Mouse (Mus musculus) liver, embryonic 14.5 days (tissue): Measurements from ENCODE around the gene Atp11a. TPM values are rescaled to one million over a fixed set of nuclear protein-coding genes. Genes with fewer than 3 reads are reported as not detected.

Source experiments
- ATAC-seq: fragments of 200-750 bp; cut with Nextera tagmentation; 2 replicates; pipeline ENCODE4 v1.8.0; 2017; ENCODE audit warnings: moderate number of reproducible peaks, mild to moderate bottlenecking, moderate library complexity; ENCODE audit not compliant: insufficient read depth
- DNase-seq, 3 experiments: peaks; one replicate each; pipeline ENCODE4 v3.0.0-alpha.2; 2012 to 2013; ENCODE audit warnings: low read depth in 3 of 3, low spot score in 3 of 3
- H3K27ac ChIP-seq: fragments of 300-500 bp; sonication (generic); 2 replicates; pipeline ENCODE4 v1.5.1; 2014; ENCODE audit warnings: moderate library complexity, mild to moderate bottlenecking, control low read depth, inconsistent platforms
- H3K27me3 ChIP-seq: fragments of 300-500 bp; sonication (generic); 2 replicates; pipeline ENCODE4 v1.6.1; 2014; ENCODE audit warnings: mild to moderate bottlenecking, low read length, moderate library complexity; ENCODE audit not compliant: control insufficient read depth, insufficient read depth
- H3K36me3 ChIP-seq: fragments of 300-500 bp; sonication (generic); replicated peaks from 2 replicates; pipeline ENCODE4 v1.6.1; 2014; ENCODE audit warnings: low read depth; ENCODE audit not compliant: control insufficient read depth, insufficient read depth
- H3K4me1 ChIP-seq, 2 experiments: fragments of 200-500 bp in 1 of 2; fragments of 300-500 bp in 1 of 2; sonication (generic) in 1 of 2; replicated peaks; 2 replicates each; pipeline ENCODE4 v1.6.1; 2012 to 2014; ENCODE audit warnings: antibody characterized with exemption in 1 of 2, inconsistent platforms in 1 of 2, low read length in 1 of 2; ENCODE audit not compliant: control insufficient read depth in 2 of 2, insufficient read depth in 2 of 2
- H3K4me2 ChIP-seq: fragments of 300-500 bp; sonication (generic); 2 replicates; pipeline ENCODE4 v1.6.1; 2014; ENCODE audit warnings: low read depth, mild to moderate bottlenecking, control low read depth, moderate library complexity
- H3K4me3 ChIP-seq, 2 experiments: fragments of 200-500 bp in 1 of 2; fragments of 300-500 bp in 1 of 2; sonication (generic) in 1 of 2; 2 replicates each; pipeline ENCODE4 v1.5.1; 2012 to 2014; ENCODE audit warnings: low read depth in 2 of 2, low read length in 2 of 2, mild to moderate bottlenecking in 2 of 2, control low read depth in 1 of 2, inconsistent platforms in 1 of 2, moderate library complexity in 1 of 2; ENCODE audit not compliant: insufficient read depth in 1 of 2
- H3K9ac ChIP-seq: fragments of 300-500 bp; sonication (generic); replicated peaks from 2 replicates; pipeline ENCODE4 v1.6.1; 2014; ENCODE audit warnings: mild to moderate bottlenecking, control low read depth, moderate library complexity
- H3K9me3 ChIP-seq: fragments of 300-500 bp; sonication (generic); 2 replicates; pipeline ENCODE4 v1.6.1; 2016; ENCODE audit warnings: low read length, mixed read lengths; ENCODE audit not compliant: control insufficient read depth
- CTCF ChIP-seq: IDR thresholded peaks from 2 replicates; pipeline ENCODE4 v1.5.1; 2016; ENCODE audit warnings: antibody characterized with exemption, low read depth, control low read depth
- EP300 ChIP-seq: IDR thresholded peaks from 2 replicates; pipeline ENCODE4 v1.6.1; 2016; ENCODE audit warnings: antibody characterized with exemption, low read depth
- WGBS: fragments of 180-500 bp; shearing (Covaris S2); extraction: QIAGEN DNeasy Blood & Tissue Kit; methylation state at CpG from one replicate; pipeline ENCODE4 v1.1.7; 2014; ENCODE audit not compliant: insufficient replicate concordance; 5-methylcytosine and 5-hydroxymethylcytosine counted together
- polyA plus RNA-seq, 2 experiments: library from polyadenylated mRNA; depleted of rRNA in 1 of 2; stranded (reverse) in 1 of 2; unstranded in 1 of 2; fragments of >200 nt; fragmentation: Nextera tagmentation in 1 of 2; extraction: Ambion mirVana in 1 of 2; gene quantifications; 2 replicates each; pipeline versions ENCODE4 v1.2.1 to v1.2.3; 2012 to 2014

Gene Atp11a
- polyA plus RNA-seq, 2 experiments: 1.2 to 2.7 TPM

DNA sequence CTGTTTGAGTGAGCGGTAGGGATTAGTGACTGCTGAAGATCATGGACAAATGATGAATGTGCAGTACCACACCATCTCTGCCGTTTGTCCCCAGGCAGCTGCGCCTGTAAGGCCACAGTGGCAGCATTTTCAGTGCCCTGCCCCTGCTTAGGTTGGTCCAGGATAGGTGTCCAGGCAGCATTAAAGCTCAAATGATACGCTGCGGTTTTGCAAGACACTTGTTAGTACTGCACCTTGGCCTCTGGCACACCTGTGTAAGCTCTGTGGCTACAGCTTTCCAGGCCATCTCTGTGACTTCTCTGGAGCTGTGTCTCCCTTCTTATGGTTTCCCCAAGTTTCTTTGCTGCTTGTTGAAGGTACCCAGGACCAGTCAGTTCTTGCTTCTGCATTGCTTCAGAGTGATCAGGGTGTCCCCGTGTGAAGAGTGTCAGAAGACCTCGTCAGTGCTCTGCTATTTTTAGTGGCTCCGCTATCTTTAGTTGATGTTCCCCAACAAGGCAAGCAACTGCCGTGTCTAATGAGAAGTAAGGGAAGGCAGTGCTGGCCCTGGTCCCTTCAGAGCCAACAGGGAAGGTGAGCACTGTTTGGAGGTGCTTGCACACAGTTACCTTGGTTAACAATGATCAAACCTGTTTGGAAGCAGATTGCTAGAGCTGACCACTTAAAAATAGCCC is 18.6 kb downstream of the Atp11a start:
- Histone ChIP-seq H3K4me2 (no peak overlapping the region), H3K36me3 (no peaks in the 10 kb centered on the region), H3K27me3 (no peaks in the 10 kb centered on the region; the same call in 1 of the 2 replicates), H3K9ac (no peak overlapping the region), H3K9me3 (no peaks in the 10 kb centered on the region), H3K27ac (no peak overlapping the region), H3K4me1 (peaks cover 3 to 29% of the 10 kb centered on the region in 2 experiments; a peak in 2 of 4 replicates), H3K4me3 (no peak overlapping the region)
- no peak for DNase-seq
- WGBS: 54% methylated on average over 9 of the region's 9 CpGs
- no peak for ATAC-seq
- TF ChIP-seq EP300 (no peak), CTCF (no peak)

GRCm38 (mm10) chr8:12776166-12776565 is 19.4 kb downstream of the Atp11a start:
- WGBS: 54% methylated on average over 10 of the region's 10 CpGs

GRCm38 (mm10) chr8:12777171-12777570 is 20.4 kb downstream of the Atp11a start:
- Histone ChIP-seq H3K36me3 (no peaks in the 10 kb centered on the region), H3K4me3 (no peak overlapping the region), H3K4me2 (peak overlapping the region; percentile 11; the same call in 1 of the 2 replicates), H3K4me1 (peaks cover 3 to 29% of the 10 kb centered on the region in 2 experiments; a peak in 2 of 4 replicates), H3K27ac (peak overlapping the region; percentile 14; the same call in 1 of the 2 replicates), H3K9me3 (no peaks in the 10 kb centered on the region), H3K9ac (no peak overlapping the region), H3K27me3 (no peaks in the 10 kb centered on the region; the same call in 1 of the 2 replicates)
- 7% methylated on average over 5 of the region's 5 CpGs for WGBS
- peak; percentile 87 for ATAC-seq
- peak in 1 of 3 experiments; percentile 30 for DNase-seq
- TF ChIP-seq EP300: peak; percentile 42; the same call in 1 of the 2 replicates
- no peak for TF ChIP-seq CTCF

More at GRCm38 (mm10) chr8:12776166-12776565, 19.4 kb downstream of the Atp11a start:
- H3K4me3 ChIP-seq: no peak overlapping the region
- no peak overlapping the region for H3K27ac ChIP-seq
- ATAC-seq (no peak), DNase-seq (no peak)
- TF ChIP-seq CTCF (no peak), EP300 (no peak)
- H3K9me3 ChIP-seq: no peaks in the 10 kb centered on the region
- H3K4me1 ChIP-seq: peaks cover 3 to 29% of the 10 kb centered on the region in 2 experiments; a peak in 2 of 4 replicates
- H3K9ac ChIP-seq: no peak overlapping the region
- H3K36me3 ChIP-seq: no peaks in the 10 kb centered on the region
- H3K4me2 ChIP-seq: no peak overlapping the region
- H3K27me3 ChIP-seq: no peaks in the 10 kb centered on the region; the same call in 1 of the 2 replicates

DNA sequence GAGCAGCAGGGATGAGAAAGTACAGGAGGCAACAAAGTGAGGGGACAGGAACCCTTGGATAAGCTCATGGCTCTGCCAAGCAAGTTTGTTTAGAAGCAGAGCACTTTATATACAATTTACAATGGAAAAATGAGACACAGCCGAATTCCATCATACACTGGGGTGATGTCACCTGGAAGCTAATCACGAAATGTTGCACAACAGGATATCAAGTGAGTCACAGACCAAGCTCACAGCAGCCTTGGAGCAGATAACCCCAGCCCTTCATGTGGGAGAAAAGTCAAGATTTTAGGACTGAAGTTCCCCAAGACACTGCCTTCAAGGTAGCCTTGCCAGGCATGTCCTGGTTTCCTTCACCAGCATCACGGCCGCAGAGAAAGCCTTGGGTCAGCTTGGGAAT is 22.7 kb downstream of the Atp11a start:
- H3K27me3 ChIP-seq: no peaks in the 10 kb centered on the region; the same call in 1 of the 2 replicates
- H3K4me3 ChIP-seq: no peak overlapping the region
- ATAC-seq: no peak
- TF ChIP-seq CTCF: no peak
- no peak for TF ChIP-seq EP300
- no peaks in the 10 kb centered on the region for H3K36me3 ChIP-seq
- no peak for DNase-seq
- WGBS: 64% methylated on average over 4 of the region's 4 CpGs
- H3K4me2 ChIP-seq: no peak overlapping the region
- H3K9me3 ChIP-seq: no peaks in the 10 kb centered on the region
- H3K4me1 ChIP-seq: peaks cover 3 to 27% of the 10 kb centered on the region in 2 experiments; a peak in 2 of 4 replicates
- H3K9ac ChIP-seq: no peak overlapping the region
- H3K27ac ChIP-seq: no peak overlapping the region

DNA sequence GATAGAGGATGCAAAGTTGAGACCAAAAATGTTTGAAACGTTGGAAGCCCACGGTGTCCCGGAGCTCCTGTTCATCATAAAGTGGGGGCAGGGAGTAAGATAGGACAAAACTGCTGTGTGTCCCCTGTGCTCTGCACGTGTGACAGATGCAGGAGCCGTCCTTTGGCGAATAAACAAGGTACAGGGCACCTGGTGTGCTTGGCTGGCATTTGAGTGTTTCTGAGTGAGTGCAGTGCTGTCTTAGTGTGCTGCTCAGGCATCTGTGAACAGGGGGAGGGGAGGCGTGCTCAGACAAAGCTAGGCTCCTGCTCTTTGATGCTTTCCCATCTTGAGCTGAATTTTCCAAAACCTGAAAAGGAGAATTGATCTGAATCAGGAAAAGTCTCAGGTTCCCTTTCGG is 28.7 kb downstream of the Atp11a start:
- Histone ChIP-seq H3K36me3 (no peaks in the 10 kb centered on the region), H3K27me3 (no peaks in the 10 kb centered on the region; the same call in 1 of the 2 replicates), H3K9ac (no peak overlapping the region), H3K4me3 (no peak overlapping the region), H3K4me2 (no peak overlapping the region), H3K27ac (no peak overlapping the region), H3K4me1 (no peaks in the 10 kb centered on the region), H3K9me3 (no peaks in the 10 kb centered on the region)
- TF ChIP-seq EP300: no peak
- TF ChIP-seq CTCF: no peak
- 59% methylated on average over 8 of the region's 8 CpGs for WGBS
- no peak for ATAC-seq
- no peak for DNase-seq
